Mouse (Mus musculus) embryonic facial prominence, embryonic 10.5 days (tissue): ENCODE results near the gene Etnk2. TPM values are rescaled to one million over a fixed set of nuclear protein-coding genes. Genes with fewer than 3 reads are reported as not detected.

Experiments
- DNase-seq: peaks from one replicate; pipeline ENCODE4 v3.0.0-alpha.2; 2017; ENCODE audit warnings: low spot score
- H3K27ac ChIP-seq: fragments of 300-500 bp; sonication (generic); replicated peaks from 2 replicates; pipeline ENCODE4 v1.5.1; 2016; ENCODE audit warnings: mild to moderate bottlenecking
- H3K27me3 ChIP-seq: fragments of 300-500 bp; sonication (generic); replicated peaks from 2 replicates; pipeline ENCODE4 v1.6.1; 2016; ENCODE audit warnings: low read depth, mild to moderate bottlenecking; ENCODE audit not compliant: poor library complexity, severe bottlenecking
- H3K36me3 ChIP-seq: fragments of 300-500 bp; sonication (generic); replicated peaks from 2 replicates; pipeline ENCODE4 v1.6.1; 2016; ENCODE audit warnings: mild to moderate bottlenecking, moderate library complexity
- H3K4me1 ChIP-seq: fragments of 300-500 bp; sonication (generic); 2 replicates; pipeline ENCODE4 v1.6.1; 2016
- H3K4me3 ChIP-seq: fragments of 300-500 bp; sonication (generic); 2 replicates; pipeline ENCODE4 v1.5.1; 2016; ENCODE audit warnings: mild to moderate bottlenecking, moderate library complexity
- H3K9me3 ChIP-seq: fragments of 300-500 bp; sonication (generic); 2 replicates; pipeline ENCODE4 v1.6.1; 2016; ENCODE audit warnings: mild to moderate bottlenecking
- WGBS: fragments of 180-500 bp; shearing (Covaris S2); methylation state at CpG from one replicate; pipeline ENCODE4 v1.1.7; 2016; 5-methylcytosine and 5-hydroxymethylcytosine counted together
- polyA plus RNA-seq: library from polyadenylated mRNA; unstranded; fragments of >200 nt; fragmentation: Nextera tagmentation; extraction: Ambion mirVana; gene quantifications from 2 replicates; pipeline ENCODE4 v1.2.1, GENCODE M21; 2016

Gene Etnk2
- polyA plus RNA-seq, 1 experiment from 2014 or later, result 2.6 TPM

DNA sequence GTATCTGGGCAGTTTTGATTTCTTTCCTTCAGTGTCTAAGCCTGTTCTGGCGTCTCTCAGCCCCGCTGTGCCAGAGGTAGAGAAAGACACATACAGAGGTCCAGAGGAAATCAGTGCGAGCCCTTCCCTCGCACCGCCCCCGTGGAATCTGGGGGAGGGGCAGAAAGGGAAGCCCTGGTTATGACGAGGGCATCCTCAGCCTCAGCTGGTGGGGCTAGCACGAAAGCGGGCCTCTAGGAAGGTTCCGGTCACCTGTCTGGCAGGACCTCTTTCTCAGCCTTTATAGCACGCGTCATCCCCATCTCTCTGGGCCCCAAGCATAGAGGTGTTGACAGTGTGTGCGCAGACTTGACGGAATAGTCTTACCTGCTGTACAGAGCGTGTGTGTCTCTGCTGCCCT, 7.5 kb upstream of the Etnk2 start:
- WGBS, result 51% methylated on average over 15 of the region's 15 CpGs
- peaks cover 70% of the 10 kb centered on the region for H3K27me3 ChIP-seq
- H3K27ac ChIP-seq, result no peak overlapping the region
- no peak for DNase-seq
- H3K36me3 ChIP-seq, result no peaks in the 10 kb centered on the region
- no peak overlapping the region for H3K4me3 ChIP-seq
- H3K9me3 ChIP-seq, result no peaks in the 10 kb centered on the region
- peaks cover 28% of the 10 kb centered on the region for H3K4me1 ChIP-seq

DNA sequence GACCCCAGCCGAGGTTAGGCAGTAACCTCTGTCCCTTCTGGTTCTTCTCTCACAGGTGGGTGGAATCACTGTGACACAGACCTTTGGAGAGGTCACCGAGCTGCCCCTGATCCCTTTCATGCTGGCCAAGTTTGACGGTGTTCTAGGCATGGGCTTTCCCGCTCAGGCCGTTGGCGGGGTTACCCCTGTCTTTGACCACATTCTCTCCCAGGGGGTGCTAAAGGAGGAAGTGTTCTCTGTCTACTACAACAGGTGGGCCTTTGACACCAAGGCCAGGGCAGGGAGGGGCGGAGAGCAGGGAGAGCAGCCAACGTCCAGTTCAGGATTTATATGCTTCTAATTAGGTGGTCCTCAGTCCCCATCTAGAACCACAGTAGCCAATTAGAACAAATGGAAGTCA, 7.0 kb upstream of the Etnk2 start:
- no peak for DNase-seq
- WGBS, result 60% methylated on average over 8 of the region's 8 CpGs
- H3K4me1 ChIP-seq, result peaks cover 25% of the 10 kb centered on the region

DNA sequence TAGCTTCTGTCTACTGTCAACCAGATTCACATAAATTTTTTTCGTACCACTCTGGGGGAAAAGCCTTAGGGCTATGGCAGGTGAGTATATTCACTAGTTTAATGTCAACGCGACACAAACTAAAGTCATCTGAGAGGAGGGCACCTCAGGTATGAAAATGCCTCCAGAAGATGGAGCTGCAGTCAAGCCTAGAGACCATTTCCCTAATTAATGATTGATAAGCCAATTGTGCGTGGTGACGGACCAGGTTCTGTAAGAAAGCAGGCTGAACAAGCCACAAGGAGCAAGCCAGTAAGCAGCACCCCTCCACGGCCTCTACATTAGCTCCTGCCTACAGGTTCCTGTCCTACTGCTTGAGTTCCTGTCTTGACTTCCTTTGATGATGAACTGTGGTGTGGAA, 2.4 kb upstream of the Etnk2 start:
- Histone ChIP-seq H3K27me3 (peaks cover 78% of the 10 kb centered on the region), H3K27ac (no peak overlapping the region), H3K9me3 (no peaks in the 10 kb centered on the region), H3K4me3 (no peak overlapping the region), H3K4me1 (peaks cover 35% of the 10 kb centered on the region), H3K36me3 (no peaks in the 10 kb centered on the region)
- WGBS, result 92% methylated on average over 6 of the region's 6 CpGs
- no peak for DNase-seq

More for the DNA sequence above, 7.0 kb upstream of the Etnk2 start:
- H3K4me3 ChIP-seq, result no peak overlapping the region
- no peak overlapping the region for H3K27ac ChIP-seq
- peaks cover 70% of the 10 kb centered on the region for H3K27me3 ChIP-seq
- no peaks in the 10 kb centered on the region for H3K36me3 ChIP-seq
- no peaks in the 10 kb centered on the region for H3K9me3 ChIP-seq

DNA sequence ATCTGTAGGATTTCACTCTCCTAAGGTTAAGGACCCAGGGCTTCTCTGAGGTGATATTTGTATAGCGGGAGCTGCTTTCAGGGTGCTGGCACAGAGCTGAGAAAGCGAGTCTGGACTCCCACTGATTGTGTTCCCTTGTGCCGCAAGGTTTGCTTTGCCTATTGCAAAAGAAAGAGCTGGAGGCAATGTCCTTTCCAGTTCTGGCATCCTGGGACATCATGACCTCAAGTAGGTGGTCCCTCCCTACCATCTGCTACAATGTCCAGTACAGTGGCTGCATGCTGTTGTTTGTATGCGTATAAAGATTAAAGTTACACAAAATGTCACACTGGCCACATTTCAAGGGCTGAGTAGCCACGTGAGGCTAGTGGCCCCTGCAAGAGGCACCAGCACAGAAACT, 1.3 kb upstream of the Etnk2 start:
- peaks cover 78% of the 10 kb centered on the region for H3K27me3 ChIP-seq

DNA sequence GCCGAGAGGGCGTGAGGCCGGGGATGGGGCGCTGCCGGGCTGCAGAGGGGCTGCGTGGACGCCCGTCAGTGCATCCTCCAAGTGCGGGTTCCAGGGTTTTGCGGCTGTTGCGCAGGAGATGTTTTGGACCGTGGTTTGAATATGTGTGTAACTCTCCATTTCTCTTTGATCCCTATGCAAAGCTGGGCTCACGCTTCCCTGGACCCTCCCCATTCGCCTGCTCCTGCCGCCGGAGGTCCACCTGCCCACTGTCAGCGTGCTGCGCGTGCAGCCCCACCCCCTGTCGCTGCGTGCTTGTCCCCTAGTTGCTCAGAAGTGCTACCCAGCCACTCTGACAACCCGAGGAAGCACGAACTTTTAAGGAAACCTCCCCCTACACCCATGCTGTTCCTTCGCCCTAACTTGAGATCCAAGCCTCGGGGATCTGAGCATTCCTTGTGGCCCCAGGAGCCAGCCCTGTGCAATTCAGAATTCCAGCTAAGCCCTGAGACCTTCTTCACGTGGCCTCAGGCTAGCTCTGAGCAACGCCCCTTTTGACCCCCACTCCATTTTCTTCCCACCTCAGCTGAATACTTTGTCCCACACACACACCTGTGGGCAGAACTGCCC, 754 bp downstream of the Etnk2 start:
- Histone ChIP-seq H3K27ac (peak overlapping the region; percentile 36; the same call in 1 of the 2 replicates), H3K36me3 (no peaks in the 10 kb centered on the region), H3K4me1 (peaks cover 54% of the 10 kb centered on the region), H3K27me3 (peaks cover 64% of the 10 kb centered on the region), H3K9me3 (no peaks in the 10 kb centered on the region), H3K4me3 (peak overlapping the region; percentile 81)
- no peak for DNase-seq
- 2% methylated on average over 27 of the region's 27 CpGs for WGBS

More for the DNA sequence above, 1.3 kb upstream of the Etnk2 start:
- no peak for DNase-seq
- WGBS, result 89% methylated on average over 5 of the region's 5 CpGs
- Histone ChIP-seq H3K4me1 (peaks cover 34% of the 10 kb centered on the region), H3K4me3 (no peak overlapping the region), H3K27ac (no peak overlapping the region), H3K36me3 (no peaks in the 10 kb centered on the region), H3K9me3 (no peaks in the 10 kb centered on the region)

DNA sequence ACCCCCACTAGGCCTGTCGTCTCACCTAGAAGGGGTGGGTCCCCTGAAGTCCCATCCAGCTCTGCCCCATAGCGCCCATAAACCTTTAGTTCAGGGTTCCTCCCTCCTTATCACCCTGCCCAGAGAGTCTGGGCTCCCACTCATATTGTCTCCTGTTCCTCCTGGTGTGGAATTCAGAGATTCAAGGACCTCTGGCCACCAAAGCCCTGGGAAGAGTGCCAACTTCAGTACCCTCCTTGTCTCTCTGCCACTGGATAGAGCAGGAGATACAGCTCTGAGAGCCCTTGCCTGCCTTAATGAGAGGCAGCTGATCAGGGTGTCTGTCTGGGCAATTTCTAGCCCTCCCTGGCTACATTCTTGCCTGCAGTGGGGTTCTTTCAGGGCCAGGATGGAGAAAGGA, 1.5 kb downstream of the Etnk2 start:
- WGBS, result 40% methylated on average over 2 of the region's 2 CpGs
- no peak for DNase-seq
- no peaks in the 10 kb centered on the region for H3K36me3 ChIP-seq
- no peak overlapping the region for H3K27ac ChIP-seq
- peaks cover 64% of the 10 kb centered on the region for H3K27me3 ChIP-seq
- peaks cover 56% of the 10 kb centered on the region for H3K4me1 ChIP-seq
- H3K4me3 ChIP-seq, result no peak overlapping the region
- H3K9me3 ChIP-seq, result no peaks in the 10 kb centered on the region

DNA sequence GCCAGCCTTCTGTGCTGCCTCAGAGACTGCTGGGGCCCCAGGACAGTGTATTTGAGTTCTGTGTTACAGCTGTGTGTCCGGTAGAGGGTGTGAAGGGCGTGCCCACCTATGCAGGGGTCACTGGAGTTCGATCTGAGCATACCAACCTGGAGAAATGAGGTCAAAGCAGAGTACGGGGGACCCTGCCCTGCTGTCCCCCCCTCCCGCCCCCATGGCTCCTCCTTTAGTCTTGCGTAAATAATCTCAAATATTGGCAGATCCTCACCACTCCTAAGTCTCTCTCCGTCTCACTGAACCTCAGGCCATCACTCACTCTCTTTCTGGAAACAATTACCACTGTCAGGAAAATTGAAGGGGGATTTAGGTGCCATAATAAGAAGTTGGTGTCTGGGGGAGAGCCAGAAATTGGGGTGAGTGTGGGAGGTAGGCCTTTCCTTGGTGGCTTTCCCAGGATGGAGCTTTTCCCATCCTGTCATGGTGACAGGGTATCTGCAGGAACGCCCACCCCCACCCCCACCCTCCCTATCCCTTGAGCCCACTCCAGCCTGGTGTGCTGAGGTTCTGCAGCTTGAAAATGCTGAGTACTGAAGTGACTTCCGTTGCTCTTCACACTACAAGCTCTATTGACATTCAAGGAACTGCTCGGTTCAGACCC, 3.7 kb downstream of the Etnk2 start:
- H3K4me3 ChIP-seq, result peak overlapping the region; percentile 23; the same call in 1 of the 2 replicates
- WGBS, result 38% methylated on average over 10 of the region's 10 CpGs
- H3K36me3 ChIP-seq, result no peaks in the 10 kb centered on the region
- no peaks in the 10 kb centered on the region for H3K9me3 ChIP-seq
- peak; percentile 27 for DNase-seq
- peak overlapping the region; percentile 77 for H3K27ac ChIP-seq
- H3K27me3 ChIP-seq, result peaks cover 61% of the 10 kb centered on the region
- H3K4me1 ChIP-seq, result peaks cover 64% of the 10 kb centered on the region

DNA sequence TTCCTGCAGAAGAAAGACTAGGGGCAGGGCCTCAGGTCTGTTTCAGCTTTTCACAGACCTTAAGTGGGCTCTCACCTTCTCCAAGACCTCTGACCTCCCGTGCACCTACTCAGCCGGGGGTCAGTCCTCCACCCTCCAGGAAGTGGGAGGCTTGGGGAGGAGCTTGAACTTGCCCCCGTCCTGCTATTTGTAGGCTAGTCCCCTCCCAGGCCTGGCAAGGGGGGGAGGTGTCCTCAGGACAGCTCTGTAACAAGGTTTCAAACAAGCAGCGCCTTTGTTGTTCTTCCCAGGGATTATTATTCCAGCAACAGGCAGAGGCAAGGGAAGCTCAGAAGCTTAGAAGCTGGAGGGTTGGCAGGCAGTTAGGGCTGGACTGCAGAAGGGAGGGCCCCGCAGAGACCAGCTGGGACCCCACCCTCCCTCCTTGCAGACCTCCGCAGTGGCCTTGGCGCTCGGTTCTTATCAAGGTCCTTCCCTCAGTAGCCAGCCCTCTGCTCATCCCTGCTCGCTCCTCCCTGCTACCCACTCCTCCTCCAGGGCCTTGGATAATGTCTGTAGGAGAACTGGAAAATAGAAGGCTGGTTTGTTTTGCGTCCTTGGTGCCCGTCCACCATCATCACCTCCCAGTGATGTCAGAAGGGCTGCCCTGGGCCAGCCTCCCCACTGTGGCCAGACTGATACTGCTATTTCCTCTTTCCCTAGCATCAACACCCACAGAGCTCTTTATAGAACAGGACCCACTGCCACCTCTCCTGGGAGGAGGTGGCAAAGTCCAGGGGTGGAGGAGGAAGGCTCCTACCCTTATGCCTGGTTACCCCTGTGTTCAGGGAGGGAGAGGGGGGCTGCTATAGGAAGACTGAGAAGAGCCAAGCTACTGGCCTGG, 4.5 kb downstream of the Etnk2 start:
- H3K9me3 ChIP-seq, result no peaks in the 10 kb centered on the region
- peaks cover 72% of the 10 kb centered on the region for H3K4me1 ChIP-seq
- H3K4me3 ChIP-seq, result peak overlapping the region; percentile 33
- WGBS, result 6% methylated on average over 11 of the region's 11 CpGs
- DNase-seq, result peak; percentile 67
- no peaks in the 10 kb centered on the region for H3K36me3 ChIP-seq
- peaks cover 54% of the 10 kb centered on the region for H3K27me3 ChIP-seq
- peak overlapping the region; percentile 77 for H3K27ac ChIP-seq

DNA sequence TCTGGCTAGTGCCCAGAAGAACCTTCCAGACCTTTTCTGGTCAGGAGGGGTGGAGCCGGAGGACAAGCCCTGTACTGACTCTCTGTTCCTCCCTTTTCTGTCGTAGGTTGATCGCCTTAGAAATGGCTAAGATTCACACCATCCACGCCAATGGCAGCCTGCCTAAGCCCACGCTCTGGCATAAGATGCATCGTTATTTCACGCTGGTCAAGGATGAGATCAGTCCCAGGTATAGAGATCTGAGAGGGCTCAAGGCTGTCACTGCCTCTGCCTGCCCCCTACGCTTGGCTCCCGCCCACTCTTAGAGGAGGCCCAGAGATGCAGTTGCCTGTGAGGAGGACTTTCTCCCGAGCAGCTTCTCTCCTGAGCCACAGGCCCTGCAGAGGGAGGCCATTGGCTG, 5.3 kb downstream of the Etnk2 start:
- no peak for DNase-seq
- Histone ChIP-seq H3K4me3 (no peak overlapping the region), H3K4me1 (peaks cover 67% of the 10 kb centered on the region), H3K27ac (peak overlapping the region; percentile 77), H3K9me3 (no peaks in the 10 kb centered on the region), H3K36me3 (no peaks in the 10 kb centered on the region), H3K27me3 (peaks cover 47% of the 10 kb centered on the region)
- 52% methylated on average over 10 of the region's 10 CpGs for WGBS

DNA sequence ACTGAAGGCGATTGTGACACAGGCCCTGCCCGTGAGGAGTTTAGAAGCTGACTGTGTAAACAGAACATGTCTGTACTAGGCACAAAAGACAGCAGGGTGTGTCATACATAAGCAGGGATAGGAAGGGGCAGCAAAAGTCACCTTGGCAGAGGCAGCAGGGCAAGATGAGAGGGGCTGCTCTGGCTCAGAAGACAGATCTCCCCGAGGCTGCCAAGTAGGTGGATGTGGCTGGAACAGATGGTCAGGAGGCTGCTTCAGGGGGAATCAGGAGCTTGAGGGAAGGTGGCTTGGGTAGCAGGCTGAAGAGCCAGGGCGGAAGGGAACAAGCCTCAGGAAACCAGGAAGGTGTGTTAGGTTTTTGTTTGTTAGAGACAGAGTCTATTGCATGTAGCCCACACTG, 7.0 kb downstream of the Etnk2 start:
- no peak for DNase-seq
- Histone ChIP-seq H3K4me1 (peaks cover 49% of the 10 kb centered on the region), H3K27me3 (peaks cover 30% of the 10 kb centered on the region), H3K36me3 (no peaks in the 10 kb centered on the region), H3K9me3 (no peaks in the 10 kb centered on the region), H3K27ac (no peak overlapping the region), H3K4me3 (no peak overlapping the region)
- 82% methylated on average over 4 of the region's 4 CpGs for WGBS

DNA sequence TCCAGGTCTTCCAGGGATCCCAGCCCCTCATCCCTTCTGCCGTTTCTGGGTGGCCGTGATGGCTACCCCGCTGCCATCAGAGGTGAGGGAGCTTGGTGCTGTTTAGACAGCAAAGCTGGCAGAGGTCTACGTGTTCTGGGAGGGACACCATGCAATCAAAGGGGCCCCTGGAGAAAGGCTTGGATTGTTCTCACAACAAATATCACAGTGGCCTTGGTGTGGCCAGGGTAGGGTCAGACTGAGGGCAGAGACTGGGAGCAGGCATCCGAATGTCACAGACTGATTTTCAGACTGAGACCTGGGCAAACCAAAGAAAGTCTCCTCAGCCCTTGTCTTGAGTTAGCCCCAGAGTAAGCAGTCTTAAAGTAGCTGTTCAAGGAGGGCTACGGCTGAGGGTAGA, 8.1 kb downstream of the Etnk2 start:
- Histone ChIP-seq H3K4me1 (peaks cover 53% of the 10 kb centered on the region), H3K36me3 (no peaks in the 10 kb centered on the region), H3K9me3 (no peaks in the 10 kb centered on the region), H3K27me3 (peaks cover 19% of the 10 kb centered on the region), H3K4me3 (no peak overlapping the region), H3K27ac (no peak overlapping the region)
- WGBS, result 86% methylated on average over 6 of the region's 6 CpGs
- DNase-seq, result no peak

DNA sequence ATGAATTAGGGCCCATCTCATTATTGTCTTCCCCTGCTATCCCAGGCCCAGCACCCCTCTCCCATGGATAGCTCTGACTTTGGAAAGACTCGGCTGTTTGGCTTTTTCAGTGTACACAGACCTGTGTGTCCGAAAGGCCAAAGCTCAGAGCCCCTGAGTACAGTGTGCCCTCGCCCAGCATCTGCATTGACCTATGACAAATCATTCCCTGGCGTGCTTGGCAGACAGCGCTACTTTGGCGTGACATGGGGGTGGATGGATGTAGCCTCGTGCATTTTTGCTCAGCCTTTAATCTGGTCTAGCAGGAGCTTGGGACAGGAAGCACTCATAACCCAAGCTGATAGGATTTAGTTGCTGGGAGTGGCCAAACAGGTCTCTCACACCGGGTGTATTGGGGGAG, 8.7 kb downstream of the Etnk2 start:
- peaks cover 12% of the 10 kb centered on the region for H3K27me3 ChIP-seq
- no peak overlapping the region for H3K27ac ChIP-seq
- H3K4me1 ChIP-seq, result peaks cover 51% of the 10 kb centered on the region
- no peak for DNase-seq
- H3K4me3 ChIP-seq, result no peak overlapping the region
- no peaks in the 10 kb centered on the region for H3K9me3 ChIP-seq
- WGBS, result 71% methylated on average over 8 of the region's 8 CpGs
- H3K36me3 ChIP-seq, result no peaks in the 10 kb centered on the region
